Mouse (Mus musculus): ENCODE data around the gene Kdm2b. TPM values are rescaled to one million over a fixed set of nuclear protein-coding genes. Genes with fewer than 3 reads are reported as not detected.

Gene Kdm2b
- total and polyA plus RNA-seq, 3 experiments, result 29.2 to 48.9 TPM; not detected in 1

GRCm38 (mm10) chr5:123013599-123014315 lies 24.1 kb upstream of the Kdm2b start (continued):
- TF ChIP-seq ZC3H11A (IDR thresholded peaks at IDR 0.05; ENCODE audit: low read depth, low read length), result peak; percentile 47; the same call in 1 of the 2 replicates
- TF ChIP-seq CHD2 (IDR thresholded peaks at IDR 0.05; ENCODE audit: low read length), result no peak
- peak; percentile 90 for TF ChIP-seq MXI1 (IDR thresholded peaks at IDR 0.05; ENCODE audit: low read depth, low read length)
- peak; percentile 92 for TF ChIP-seq MAX (IDR thresholded peaks at IDR 0.05; ENCODE audit: low read length)
- no peak for TF ChIP-seq ETS1 (IDR thresholded peaks at IDR 0.05; ENCODE audit: low read depth, low read length)
- TF ChIP-seq ELF1 (IDR thresholded peaks at IDR 0.05; ENCODE audit: low read depth, low read length), result no peak
- no peak for TF ChIP-seq EP300 (IDR thresholded peaks at IDR 0.05; ENCODE audit: low read depth in 1 of 2, low read length in 2 of 2)
- peak; percentile 12; the same call in 1 of the 2 replicates for TF ChIP-seq TCF12 (IDR thresholded peaks at IDR 0.05; ENCODE audit: low read depth, low read length)
- TF ChIP-seq SMC3 (IDR thresholded peaks at IDR 0.05; ENCODE audit: low read depth, low read length), result peak; percentile 74
- TF ChIP-seq SIN3A (IDR thresholded peaks at IDR 0.05; ENCODE audit: low read length), result peak; percentile 46; the same call in 1 of the 2 replicates
- no peak for TF ChIP-seq HCFC1 (IDR thresholded peaks at IDR 0.05; ENCODE audit: low read depth, low read length)

GRCm38 (mm10) chr5:123011705-123012104 lies 22.1 kb upstream of the Kdm2b start:
- peaks cover 6% of the 10 kb centered on the region for H3K79me2 ChIP-seq (ENCODE audit: control insufficient read depth, insufficient read depth, low read length, poor library complexity)
- peaks cover 0 to 11% of the 10 kb centered on the region in 2 experiments; a peak in 2 of 4 replicates for H3K4me1 ChIP-seq (ENCODE audit: control insufficient read depth in 1 of 2, insufficient read depth in 2 of 2, low read length in 2 of 2)
- no peak overlapping the region for H3K4me3 ChIP-seq (ENCODE audit: control insufficient read depth in 1 of 2, insufficient read depth in 1 of 2, low read depth in 2 of 2, low read length in 2 of 2)
- H3K9me3 ChIP-seq (replicated peaks; ENCODE audit: insufficient read depth, low read length), result no peaks in the 10 kb centered on the region
- H3K27me3 ChIP-seq (ENCODE audit: control insufficient read depth in 1 of 2, insufficient read depth in 2 of 2, low read length in 2 of 2), result peaks cover 6 to 13% of the 10 kb centered on the region in 2 experiments
- no peak for DNase-seq (ENCODE audit: low read depth, low spot score)
- H3K9ac ChIP-seq (ENCODE audit: control insufficient read depth, low read depth, low read length, poor library complexity, severe bottlenecking), result no peak overlapping the region
- peaks cover 0 to 8% of the 10 kb centered on the region in 2 experiments; a peak in 2 of 4 replicates for H3K36me3 ChIP-seq (ENCODE audit: control insufficient read depth in 1 of 2, insufficient read depth in 2 of 2, low read length in 2 of 2)
- H3K27ac ChIP-seq (ENCODE audit: control insufficient read depth, low read depth, low read length), result no peak overlapping the region
- TF ChIP-seq MAX (IDR thresholded peaks at IDR 0.05; ENCODE audit: low read length) (no peak), RCOR1 (IDR thresholded peaks at IDR 0.05; ENCODE audit: low read depth, low read length) (no peak), GABPA (IDR thresholded peaks at IDR 0.05; ENCODE audit: low read depth, low read length) (no peak), USF1 (IDR thresholded peaks at IDR 0.05; ENCODE audit: low read depth, low read length) (no peak), ZMIZ1 (IDR thresholded peaks at IDR 0.05; ENCODE audit: low read depth, low read length) (no peak), MYC (IDR thresholded peaks at IDR 0.05; ENCODE audit: low read depth, low read length) (no peak), BHLHE40 (IDR thresholded peaks at IDR 0.05; ENCODE audit: borderline replicate concordance, low read depth, low read length) (no peak), TCF12 (IDR thresholded peaks at IDR 0.05; ENCODE audit: low read depth, low read length) (no peak), TBP (IDR thresholded peaks at IDR 0.05; ENCODE audit: low read depth, low read length) (no peak), ZC3H11A (IDR thresholded peaks at IDR 0.05; ENCODE audit: low read depth, low read length) (no peak), CHD1 (IDR thresholded peaks at IDR 0.05; ENCODE audit: low read depth, low read length) (no peak)

All from MEL (cell line).